Mouse (Mus musculus): Measurements from ENCODE around the gene Gm43302.
"Not testable (repeated sequence)": the region's sequence is repeated elsewhere in the genome, so short reads cannot be mapped to it uniquely, and the experiment has no call there.

Gene Gm43302

GRCm38 (mm10) chr5:105199149-105199548, 94.3 kb downstream of the Gm43302 start:
- DNase-seq (ENCODE audit: low spot score), result not testable (repeated sequence)

DNA sequence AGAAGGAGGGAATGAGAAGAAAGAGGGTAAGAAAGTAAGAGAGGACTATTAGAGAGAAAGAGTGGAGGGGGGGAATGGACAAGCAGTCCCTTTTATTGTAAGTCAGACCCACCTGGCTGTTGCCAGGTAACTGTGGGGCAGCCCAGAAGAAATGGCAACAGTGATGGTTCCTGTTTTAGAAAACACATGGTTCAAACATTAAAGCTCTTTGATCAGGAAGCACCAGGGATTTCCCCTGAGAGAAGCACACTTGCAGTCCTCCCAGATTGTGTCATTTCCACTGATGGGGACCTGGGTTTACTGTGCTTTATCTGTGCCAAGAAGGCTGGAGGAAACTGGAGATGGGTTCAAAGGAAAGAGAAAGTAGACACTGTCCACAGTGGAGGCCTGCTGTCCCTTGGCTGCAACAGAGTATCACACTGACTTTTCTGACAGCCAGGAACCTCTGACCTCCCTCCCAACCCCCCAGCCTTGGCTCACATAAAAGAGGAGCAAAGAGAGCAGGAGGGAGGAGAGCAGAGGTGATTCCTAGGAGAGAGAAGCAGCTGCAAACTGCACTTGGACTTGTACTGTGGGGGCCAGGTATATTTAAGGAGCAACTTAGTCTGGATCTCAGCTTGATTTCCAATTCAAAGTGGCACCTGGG, 95.5 kb downstream of the Gm43302 start:
- not testable (repeated sequence) for DNase-seq (ENCODE audit: low spot score)

GRCm38 (mm10) chr5:105196308-105196707, 97.2 kb downstream of the Gm43302 start:
- DNase-seq (ENCODE audit: low spot score), result not testable (repeated sequence)

DNA sequence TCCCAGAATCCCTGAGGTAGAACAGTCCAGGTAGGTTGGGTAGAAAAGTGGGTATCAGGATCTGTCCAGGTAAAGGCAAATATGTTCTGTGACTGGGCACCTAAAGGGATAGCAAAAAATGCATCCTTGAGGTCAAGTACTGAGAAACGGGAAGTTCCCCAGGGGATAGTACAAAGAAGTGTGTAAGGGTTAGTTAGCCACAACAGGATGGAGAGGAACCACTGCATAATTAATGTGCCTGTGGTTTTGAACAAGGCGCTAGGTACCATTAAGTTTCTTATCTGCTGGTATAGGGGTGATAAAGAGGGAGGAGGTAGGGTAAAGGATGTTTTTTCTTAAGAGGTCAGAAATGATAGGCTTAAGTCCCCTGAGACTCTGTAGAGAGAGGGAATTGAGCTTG, 101.0 kb downstream of the Gm43302 start:
- DNase-seq (ENCODE audit: low spot score), result not testable (repeated sequence)

DNA sequence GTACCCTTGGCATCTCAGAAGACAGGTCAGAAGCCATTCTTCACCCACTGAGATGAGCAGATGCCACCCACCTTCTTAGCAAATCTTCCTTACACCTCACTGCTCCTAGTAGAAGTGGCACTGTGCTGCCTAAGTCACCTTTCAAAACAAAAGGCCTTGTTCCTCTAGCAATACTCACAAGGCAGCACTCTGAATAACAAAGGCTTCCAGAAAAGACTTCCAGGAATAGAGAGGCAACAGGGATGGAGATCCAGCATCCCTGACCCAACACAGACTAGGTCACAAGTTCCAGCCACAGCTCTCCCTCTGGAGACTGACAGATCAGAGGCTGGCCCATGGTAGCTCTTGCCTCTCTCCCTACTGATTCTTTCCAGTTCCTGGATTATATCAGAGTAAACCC, 112.0 kb downstream of the Gm43302 start:
- no peak for DNase-seq (ENCODE audit: low spot score)
